Mouse (Mus musculus) ES-Bruce4 (cell line): Measurements from ENCODE around the gene Lasp1. TPM values are rescaled to one million over a fixed set of nuclear protein-coding genes. Genes with fewer than 3 reads are reported as not detected.
A peak's percentile ranks its signal among the peaks of the same experiment; 100 is the strongest.

Experiments
- H3K27ac ChIP-seq: 2 replicates; pipeline ENCODE4 v1.5.1; 2012; ENCODE audit warnings: low read length, inconsistent platforms; ENCODE audit not compliant: insufficient read depth
- H3K27me3 ChIP-seq: 2 replicates; pipeline ENCODE4 v1.6.1; 2012; ENCODE audit warnings: mild to moderate bottlenecking, low read length, inconsistent platforms; ENCODE audit not compliant: control insufficient read depth, poor library complexity, insufficient read depth, severe bottlenecking
- H3K36me3 ChIP-seq: 2 replicates; pipeline ENCODE4 v1.6.1; 2012; ENCODE audit warnings: inconsistent platforms, mild to moderate bottlenecking, low read length, moderate library complexity; ENCODE audit not compliant: control insufficient read depth, poor library complexity, insufficient read depth, severe bottlenecking
- H3K4me1 ChIP-seq: one replicate; pipeline ENCODE4 v1.8.1; 2011; ENCODE audit warnings: low read length; ENCODE audit not compliant: control insufficient read depth, insufficient read depth
- H3K4me3 ChIP-seq: 2 replicates; pipeline ENCODE4 v1.5.1; 2011; ENCODE audit warnings: low read depth, mild to moderate bottlenecking, low read length
- H3K9ac ChIP-seq: 2 replicates; pipeline ENCODE4 v1.6.1; 2012; ENCODE audit warnings: low read depth, mild to moderate bottlenecking, inconsistent platforms; ENCODE audit not compliant: poor library complexity, severe bottlenecking
- H3K9me3 ChIP-seq: replicated peaks from 2 replicates; pipeline ENCODE4 v1.6.1; 2012; ENCODE audit warnings: mild to moderate bottlenecking, low read length, inconsistent platforms; ENCODE audit not compliant: control insufficient read depth, poor library complexity, insufficient read depth, severe bottlenecking
- CTCF ChIP-seq: IDR thresholded peaks from one replicate; pipeline ENCODE4 v1.8.1; 2011; ENCODE audit warnings: low read depth, low read length
- EP300 ChIP-seq: IDR thresholded peaks from 2 replicates; pipeline ENCODE4 v1.6.1; 2011; ENCODE audit warnings: low read depth, low read length; ENCODE audit not compliant: insufficient read depth
- POLR2A ChIP-seq: IDR thresholded peaks from one replicate; pipeline ENCODE4 v1.8.1; 2011; ENCODE audit warnings: low read length; ENCODE audit not compliant: insufficient read depth
- polyA plus RNA-seq: library from polyadenylated mRNA; stranded (reverse); fragments of >200 nt; gene quantifications from 2 replicates; pipeline ENCODE4 v1.2.4, GENCODE M21; 2011; ENCODE audit warnings: low read depth; ENCODE audit not compliant: missing spikeins, insufficient read depth, insufficient read length

The Lasp1 gene
- polyA plus RNA-seq, 1 experiment, result 231 TPM

GRCm38 (mm10) chr11:97769704-97770103 lies 29.1 kb upstream of the Lasp1 start:
- H3K4me3 ChIP-seq, result no peak overlapping the region

GRCm38 (mm10) chr11:97771410-97771809 lies 27.4 kb upstream of the Lasp1 start:
- Histone ChIP-seq H3K4me1 (no peaks in the 10 kb centered on the region), H3K9ac (no peak overlapping the region), H3K9me3 (no peaks in the 10 kb centered on the region), H3K36me3 (no peaks in the 10 kb centered on the region), H3K4me3 (no peak overlapping the region), H3K27ac (no peak overlapping the region), H3K27me3 (no peaks in the 10 kb centered on the region)
- TF ChIP-seq POLR2A (no peak), CTCF (no peak), EP300 (no peak)

More at GRCm38 (mm10) chr11:97769704-97770103, 29.1 kb upstream of the Lasp1 start:
- no peaks in the 10 kb centered on the region for H3K36me3 ChIP-seq
- TF ChIP-seq EP300, result no peak
- TF ChIP-seq CTCF, result no peak
- no peak for TF ChIP-seq POLR2A
- no peaks in the 10 kb centered on the region for H3K9me3 ChIP-seq
- no peak overlapping the region for H3K9ac ChIP-seq
- no peaks in the 10 kb centered on the region for H3K4me1 ChIP-seq
- no peaks in the 10 kb centered on the region for H3K27me3 ChIP-seq
- H3K27ac ChIP-seq, result no peak overlapping the region

- Histone ChIP-seq H3K4me3 (no peak overlapping the region), H3K27me3 (no peaks in the 10 kb centered on the region), H3K27ac (peak overlapping the region; percentile 82), H3K9ac (peak overlapping the region; percentile 43), H3K4me1 (no peaks in the 10 kb centered on the region), H3K36me3 (peaks cover 37% of the 10 kb centered on the region), H3K9me3 (no peaks in the 10 kb centered on the region)
- TF ChIP-seq CTCF (no peak), POLR2A (no peak), EP300 (no peak)
These were observed 23.6 kb upstream of the Lasp1 start for GRCm38 (mm10) chr11:97775186-97775585.

- Histone ChIP-seq H3K36me3 (peaks cover 45% of the 10 kb centered on the region), H3K9ac (peak within 1 kb of the TSS; percentile 43), H3K9me3 (no peaks in the 10 kb centered on the region), H3K4me1 (no peaks in the 10 kb centered on the region), H3K4me3 (no peak within 1 kb of the TSS), H3K27ac (peak within 1 kb of the TSS; percentile 82), H3K27me3 (no peaks in the 10 kb centered on the region)
- no peak for TF ChIP-seq EP300
- TF ChIP-seq CTCF, result no peak
- no peak for TF ChIP-seq POLR2A
These were observed 22.8 kb upstream of the Lasp1 start, which contains the start of gene 1700001P01Rik for GRCm38 (mm10) chr11:97775808-97776496. Gene 1700001P01Rik (minus strand): TSS chr11:97775918.

DNA sequence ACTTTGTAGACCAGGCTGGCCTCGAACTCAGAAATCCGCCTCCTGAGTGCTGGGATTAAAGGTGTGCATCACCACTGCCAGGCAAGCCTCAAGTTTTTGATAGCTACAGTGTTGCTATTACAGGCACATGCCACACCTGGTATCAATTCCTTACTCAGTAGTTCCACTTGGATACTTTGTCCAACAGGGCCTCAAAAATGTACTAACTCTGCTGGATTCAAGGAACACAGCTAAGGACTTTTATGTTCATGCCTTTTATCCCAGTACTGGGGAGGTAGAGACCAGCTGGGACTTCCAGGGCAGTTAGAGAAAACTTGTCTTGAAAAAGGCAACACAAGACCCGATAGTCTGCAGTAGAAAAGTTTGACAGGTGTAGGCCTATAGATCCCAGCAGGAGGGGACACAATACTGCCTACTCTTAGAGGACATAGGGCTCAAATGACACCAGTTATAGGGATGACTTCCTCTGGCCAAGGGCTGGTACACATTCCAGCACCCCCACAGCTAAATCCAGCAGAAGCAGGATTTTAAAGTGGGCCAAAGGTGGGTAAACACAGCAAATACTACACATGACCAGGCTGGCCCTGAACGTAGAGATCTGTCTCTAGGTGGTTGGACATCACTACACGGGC lies 22.2 kb upstream of the Lasp1 start:
- Histone ChIP-seq H3K9me3 (no peaks in the 10 kb centered on the region), H3K27ac (peak overlapping the region; percentile 82), H3K27me3 (no peaks in the 10 kb centered on the region), H3K36me3 (peaks cover 52% of the 10 kb centered on the region), H3K4me3 (no peak overlapping the region), H3K4me1 (no peaks in the 10 kb centered on the region), H3K9ac (0 out of 2 replicates have a peak overlapping the region, but pooled peaks have one; percentile 3)
- no peak for TF ChIP-seq POLR2A
- TF ChIP-seq EP300, result 0 out of 2 replicates have a peak, but pooled peaks have one; percentile 19
- no peak for TF ChIP-seq CTCF

GRCm38 (mm10) chr11:97777129-97777529 lies 21.7 kb upstream of the Lasp1 start:
- TF ChIP-seq CTCF (peak; percentile 22), EP300 (no peak)
- no peaks in the 10 kb centered on the region for H3K4me1 ChIP-seq
- peaks cover 55% of the 10 kb centered on the region for H3K36me3 ChIP-seq
- H3K9ac ChIP-seq, result 0 out of 2 replicates have a peak overlapping the region, but pooled peaks have one; percentile 3
- H3K27ac ChIP-seq, result peak overlapping the region; percentile 82
- no peaks in the 10 kb centered on the region for H3K9me3 ChIP-seq
- H3K27me3 ChIP-seq, result no peaks in the 10 kb centered on the region
- no peak overlapping the region for H3K4me3 ChIP-seq
